Mouse (Mus musculus) olfactory bulb, adult 2 months (tissue): Measurements from ENCODE around the gene Nat10. TPM values are rescaled to one million over a fixed set of nuclear protein-coding genes. Genes with fewer than 3 reads are reported as not detected.

Source experiments
- H3K27ac ChIP-seq: fragments of 200-500 bp; 2 replicates; pipeline ENCODE4 v1.5.1; 2012; ENCODE audit warnings: low read depth, low read length; ENCODE audit not compliant: insufficient read depth
- H3K4me1 ChIP-seq: fragments of 200-500 bp; 2 replicates; pipeline ENCODE4 v1.6.1; 2012; ENCODE audit warnings: low read length; ENCODE audit not compliant: control insufficient read depth, insufficient read depth
- H3K4me3 ChIP-seq: fragments of 200-500 bp; 2 replicates; pipeline ENCODE4 v1.5.1; 2012; ENCODE audit warnings: mild to moderate bottlenecking, low read depth, low read length, moderate library complexity; ENCODE audit not compliant: insufficient read depth
- CTCF ChIP-seq: fragments of 200-500 bp; IDR thresholded peaks from 2 replicates; pipeline ENCODE4 v1.5.1; 2012; ENCODE audit warnings: low read depth, mild to moderate bottlenecking, low read length, moderate library complexity; ENCODE audit not compliant: insufficient read depth
- POLR2A ChIP-seq: fragments of 200-500 bp; IDR thresholded peaks from 2 replicates; pipeline ENCODE4 v1.6.1; 2012; ENCODE audit warnings: mild to moderate bottlenecking, low read depth, low read length, moderate library complexity; ENCODE audit not compliant: insufficient read depth
- WGBS: fragments of 180-500 bp; shearing (Covaris S2); methylation state at CpG from one replicate; pipeline ENCODE4 v1.1.7; 2018; 5-methylcytosine and 5-hydroxymethylcytosine counted together
- polyA plus RNA-seq: library from polyadenylated mRNA; stranded (reverse); fragments of >200 nt; gene quantifications from 2 replicates; pipeline ENCODE4 v1.2.4, GENCODE M21; 2012; ENCODE audit warnings: low replicate concordance; ENCODE audit not compliant: missing spikeins, insufficient read depth, insufficient read length

Gene Nat10
- polyA plus RNA-seq, 1 experiment: not detected

DNA sequence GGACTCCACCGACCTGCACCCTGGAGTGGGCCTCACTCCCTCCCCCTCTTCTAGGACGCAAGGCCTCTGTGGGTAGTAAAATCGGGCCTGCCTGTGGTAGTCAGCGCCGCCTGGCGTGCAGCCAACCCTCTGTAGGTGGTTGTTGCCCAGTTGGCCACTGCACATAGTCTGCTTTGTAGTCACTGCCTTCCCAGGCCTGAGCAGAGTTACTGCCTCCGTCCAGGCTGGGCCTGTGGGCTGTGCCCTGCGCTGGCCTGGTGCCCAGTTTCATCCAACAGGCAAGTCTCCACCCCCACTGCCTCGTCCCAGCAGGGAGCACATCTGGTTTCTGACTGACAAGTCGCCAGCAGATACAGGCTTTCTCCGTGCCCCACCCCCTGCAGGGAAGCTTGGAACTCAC is 54.8 kb downstream of the Nat10 start:
- TF ChIP-seq POLR2A (no peak), CTCF (no peak)
- H3K4me1 ChIP-seq: peaks cover 7% of the 10 kb centered on the region
- WGBS: 38% methylated on average over 11 of the region's 11 CpGs

DNA sequence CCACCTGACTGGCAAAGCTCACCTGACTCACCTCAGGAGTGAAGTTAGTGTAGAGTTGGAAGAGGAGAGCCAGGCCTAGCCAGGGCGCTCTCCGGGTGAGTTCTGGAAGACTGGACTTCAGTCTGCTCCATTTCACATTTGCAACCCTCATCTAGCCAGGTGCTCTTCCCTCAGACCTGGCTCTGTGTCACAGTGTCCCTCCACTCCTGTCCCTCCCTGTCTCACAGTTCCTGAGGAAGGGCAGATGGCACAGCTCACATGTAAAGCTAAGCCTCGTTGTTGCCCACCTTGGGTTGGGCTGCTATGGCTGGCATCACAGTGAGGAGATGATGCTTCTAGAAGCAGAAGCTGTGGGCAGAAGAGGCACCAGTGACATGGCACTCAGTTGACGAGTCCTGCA is 55.2 kb downstream of the Nat10 start:
- H3K4me1 ChIP-seq: peaks cover 7% of the 10 kb centered on the region
- 90% methylated on average over 4 of the region's 4 CpGs for WGBS
- no peak overlapping the region for H3K4me3 ChIP-seq
- TF ChIP-seq POLR2A (no peak), CTCF (no peak)
- H3K27ac ChIP-seq: no peak overlapping the region

More for the DNA sequence above, 54.8 kb downstream of the Nat10 start:
- no peak overlapping the region for H3K4me3 ChIP-seq
- H3K27ac ChIP-seq: no peak overlapping the region

DNA sequence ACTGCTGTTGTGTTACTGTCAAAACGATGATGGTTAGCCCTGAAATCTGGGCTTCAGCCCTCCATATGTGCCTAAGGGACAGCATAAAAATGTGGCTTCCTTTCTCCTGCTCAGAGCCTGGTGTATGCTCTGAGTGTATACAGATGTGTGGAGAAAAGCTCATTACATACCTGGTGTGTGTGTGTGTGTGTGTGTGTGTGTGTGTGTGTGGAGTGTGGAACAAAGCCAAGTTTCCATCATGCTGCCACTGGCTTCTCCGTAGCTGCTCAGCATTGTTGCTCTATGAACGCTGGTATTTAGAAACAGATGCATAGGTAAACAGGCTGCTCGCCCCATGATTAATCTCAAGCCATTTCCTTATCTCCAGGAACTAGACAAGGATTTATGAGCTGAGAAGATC is 57.2 kb downstream of the Nat10 start:
- Histone ChIP-seq H3K4me3 (no peak overlapping the region), H3K4me1 (peaks cover 7% of the 10 kb centered on the region), H3K27ac (no peak overlapping the region)
- TF ChIP-seq POLR2A (no peak), CTCF (no peak)
- WGBS: 77% methylated on average over 4 of the region's 4 CpGs

DNA sequence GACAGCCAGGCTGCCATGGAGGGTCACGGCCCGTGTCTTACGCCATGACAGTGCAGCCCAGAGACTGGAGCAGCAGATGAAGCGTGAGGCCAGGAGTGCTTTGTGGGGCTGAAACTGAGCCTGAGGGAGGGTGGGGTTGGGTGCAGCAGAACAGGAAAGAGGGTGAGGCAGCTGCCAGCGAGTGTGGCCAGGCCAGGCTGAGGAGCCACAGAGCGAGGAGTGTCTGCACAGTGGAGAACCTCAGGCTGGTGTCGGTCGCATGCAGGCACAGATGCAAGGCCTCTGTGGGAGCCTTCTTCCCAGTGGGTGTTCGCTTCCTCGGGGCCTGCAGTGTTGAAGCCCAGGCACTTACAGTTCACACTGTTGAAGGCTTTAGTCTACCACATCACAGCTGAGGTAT is 57.7 kb downstream of the Nat10 start:
- H3K27ac ChIP-seq: no peak overlapping the region
- TF ChIP-seq POLR2A (no peak), CTCF (no peak)
- H3K4me3 ChIP-seq: no peak overlapping the region
- 85% methylated on average over 10 of the region's 10 CpGs for WGBS
- peaks cover 7% of the 10 kb centered on the region for H3K4me1 ChIP-seq

DNA sequence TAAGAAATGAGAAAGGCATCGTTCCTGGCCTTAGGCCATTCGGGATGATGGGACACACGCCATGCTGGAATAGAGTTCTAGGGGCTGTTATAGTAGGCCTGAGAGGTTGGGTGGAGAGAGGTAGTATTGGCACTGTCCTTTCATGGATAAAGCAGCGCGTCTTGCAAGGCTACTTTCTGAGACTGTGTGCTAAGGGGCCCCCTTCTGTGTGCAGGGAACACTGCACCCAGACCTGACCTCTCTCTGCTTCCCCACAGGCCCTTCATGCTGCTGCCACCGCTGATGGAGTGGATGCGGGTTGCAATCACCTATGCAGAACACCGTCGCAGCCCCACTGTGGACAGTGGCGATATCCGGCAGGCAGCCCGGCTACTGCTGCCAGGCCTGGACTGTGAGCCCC is 60.6 kb downstream of the Nat10 start:
- TF ChIP-seq CTCF (no peak), POLR2A (no peak)
- no peaks in the 10 kb centered on the region for H3K4me1 ChIP-seq
- WGBS: 83% methylated on average over 12 of the region's 12 CpGs
- no peak overlapping the region for H3K27ac ChIP-seq
- no peak overlapping the region for H3K4me3 ChIP-seq

DNA sequence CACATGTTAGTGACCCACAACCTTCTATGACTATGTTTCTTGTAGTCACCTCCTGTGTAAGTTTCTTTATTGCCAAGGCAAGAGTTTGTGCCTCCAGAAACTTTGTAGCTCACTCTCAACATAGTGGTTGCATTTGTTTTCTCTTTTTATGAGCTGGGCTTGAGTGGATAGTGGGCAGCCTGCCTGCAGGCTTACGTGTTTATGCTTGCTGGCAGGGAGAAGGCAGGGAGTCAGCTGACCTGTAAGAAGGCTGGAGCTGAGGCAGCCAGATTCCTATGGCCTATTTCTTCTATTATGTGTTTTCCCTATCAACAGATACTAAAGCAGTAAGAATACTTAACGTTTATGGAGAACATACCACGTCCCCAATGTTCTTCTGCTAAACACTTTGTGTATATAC is 64.9 kb downstream of the Nat10 start:
- 62% methylated on average over 3 of the region's 3 CpGs for WGBS
- Histone ChIP-seq H3K4me1 (no peaks in the 10 kb centered on the region), H3K4me3 (no peak overlapping the region), H3K27ac (no peak overlapping the region)
- TF ChIP-seq POLR2A (no peak), CTCF (no peak)

DNA sequence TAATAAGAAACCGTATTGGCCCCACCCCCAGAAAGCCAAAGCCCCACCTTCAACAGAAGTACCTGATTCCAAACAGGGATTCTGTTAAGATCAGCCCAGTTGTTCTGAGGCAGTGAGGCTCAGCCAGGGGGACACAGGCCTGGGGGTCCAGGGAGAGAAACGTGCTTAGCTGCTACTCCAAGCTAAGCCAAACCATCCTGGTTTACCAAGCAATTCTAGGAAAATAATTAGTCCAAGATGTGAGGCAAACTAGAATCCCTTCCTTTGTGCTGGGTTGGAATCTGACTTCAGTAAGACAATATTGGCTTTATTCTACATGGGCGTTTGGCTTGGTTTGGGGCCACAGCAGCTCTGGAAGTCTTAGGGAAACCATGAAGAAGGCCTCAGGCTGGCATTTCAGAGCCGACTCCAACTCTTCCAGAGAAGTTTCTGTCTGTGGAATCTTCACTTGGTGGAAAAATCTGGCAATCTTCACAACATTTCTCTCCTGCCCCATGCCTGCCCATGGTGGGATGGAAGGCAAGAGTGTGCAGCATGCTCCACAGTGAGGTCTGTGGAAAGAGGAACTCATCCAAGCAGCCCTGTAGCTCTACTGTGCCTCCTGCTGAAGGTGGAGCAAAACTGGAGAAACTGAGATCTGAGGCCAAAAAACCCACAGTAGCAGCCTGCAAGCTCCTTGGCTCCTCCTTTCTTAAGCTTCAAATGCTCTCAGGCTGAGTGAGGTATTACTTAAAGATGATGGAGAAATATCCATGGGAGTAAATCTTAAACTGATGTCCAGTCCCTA is 66.1 kb downstream of the Nat10 start:
- H3K4me3 ChIP-seq: no peak overlapping the region
- TF ChIP-seq CTCF (no peak), POLR2A (no peak)
- no peak overlapping the region for H3K27ac ChIP-seq
- 81% methylated on average over 4 of the region's 4 CpGs for WGBS
- H3K4me1 ChIP-seq: peaks cover 7% of the 10 kb centered on the region

DNA sequence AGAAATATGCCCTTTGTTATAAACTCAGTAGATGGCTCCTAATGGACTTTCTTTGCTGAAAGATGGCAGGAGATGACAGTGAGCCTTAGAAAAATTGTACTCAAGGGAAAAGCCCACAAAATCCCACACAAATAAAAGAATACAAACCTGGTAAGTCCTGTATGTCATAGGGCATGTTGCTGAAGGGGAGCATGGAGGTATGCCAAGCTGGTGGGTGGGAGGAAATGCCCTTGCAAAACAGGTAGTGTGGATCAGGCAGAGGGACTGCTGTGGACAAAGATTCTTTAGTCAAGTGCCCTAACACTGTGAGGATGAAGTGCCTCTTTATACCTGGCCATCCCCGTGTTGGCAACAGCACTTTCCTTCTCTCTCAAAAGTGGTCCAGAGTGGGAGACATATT is 68.3 kb downstream of the Nat10 start:
- no peak for TF ChIP-seq POLR2A
- TF ChIP-seq CTCF: no peak
- Histone ChIP-seq H3K4me3 (no peak overlapping the region), H3K27ac (no peak overlapping the region), H3K4me1 (peaks cover 7% of the 10 kb centered on the region)
- 97% methylated on average over 1 of the region's 1 CpGs for WGBS

DNA sequence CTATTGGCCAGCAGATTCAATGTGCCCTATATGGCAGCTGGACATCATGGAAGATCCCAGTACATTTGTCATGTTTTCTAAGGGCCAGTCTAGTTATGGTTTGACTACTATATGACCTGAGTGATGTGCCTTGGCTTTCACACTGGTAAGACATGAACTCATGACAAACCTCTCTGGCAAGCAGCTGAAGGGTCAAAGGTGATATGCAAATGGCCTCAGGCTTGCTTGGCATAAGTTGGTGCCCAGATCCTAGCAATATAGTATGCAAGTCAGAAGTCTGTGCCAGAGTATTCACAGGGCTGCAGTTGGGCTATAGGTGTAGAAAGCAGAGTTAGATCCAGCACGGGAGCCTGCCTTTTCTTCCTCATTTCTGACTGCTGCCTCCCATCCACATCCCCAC is 69.8 kb downstream of the Nat10 start:
- no peak overlapping the region for H3K4me3 ChIP-seq

DNA sequence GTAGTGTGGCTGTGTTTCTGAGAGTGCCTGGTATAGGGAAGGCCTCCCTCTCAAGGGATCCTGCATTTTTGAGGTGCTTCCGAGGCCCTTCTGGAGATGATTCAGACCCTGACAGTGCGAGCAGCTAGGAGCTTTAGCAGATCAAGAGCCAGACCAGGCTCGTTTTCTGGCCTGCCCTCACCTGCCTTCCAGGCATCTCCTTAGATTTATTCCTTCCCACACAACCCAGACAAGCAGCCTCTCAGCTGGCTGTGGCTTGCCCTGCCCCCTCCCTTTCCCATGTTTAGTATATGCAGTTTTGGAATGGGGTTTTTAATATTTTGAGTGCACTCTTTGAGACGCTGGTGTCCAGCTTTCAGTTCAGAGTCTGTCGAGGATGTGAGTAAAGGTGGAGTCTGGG is 70.2 kb downstream of the Nat10 start:
- Histone ChIP-seq H3K27ac (no peak overlapping the region), H3K4me3 (no peak overlapping the region), H3K4me1 (peaks cover 9% of the 10 kb centered on the region)
- 69% methylated on average over 5 of the region's 5 CpGs for WGBS
- no peak for TF ChIP-seq POLR2A
- TF ChIP-seq CTCF: no peak

More for the DNA sequence above, 69.8 kb downstream of the Nat10 start:
- Histone ChIP-seq H3K4me1 (peaks cover 9% of the 10 kb centered on the region), H3K27ac (no peak overlapping the region)
- WGBS: 100% methylated on average over 1 of the region's 1 CpGs
- no peak for TF ChIP-seq POLR2A
- no peak for TF ChIP-seq CTCF

DNA sequence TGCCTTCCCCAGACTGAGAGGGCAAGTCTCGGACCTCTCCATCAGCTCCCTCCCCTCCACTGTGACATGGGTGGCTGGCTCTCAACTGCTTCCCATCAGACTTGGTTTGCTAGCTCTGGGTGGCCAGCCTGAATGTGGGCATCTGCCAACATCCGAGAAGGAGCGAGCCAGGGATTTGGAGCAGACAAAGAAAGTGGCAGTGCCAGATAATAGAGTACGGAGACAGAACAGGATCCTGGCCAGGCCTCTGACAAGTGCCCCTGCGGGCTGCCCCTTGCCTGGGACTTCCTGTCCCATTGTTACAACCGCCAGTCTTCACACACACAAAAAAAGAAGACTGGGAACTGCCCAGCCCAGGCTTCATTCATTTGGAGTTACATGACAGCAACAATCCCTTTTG is 70.6 kb downstream of the Nat10 start:
- no peak overlapping the region for H3K4me3 ChIP-seq
- H3K27ac ChIP-seq: no peak overlapping the region
- H3K4me1 ChIP-seq: peaks cover 9% of the 10 kb centered on the region
- WGBS: 62% methylated on average over 6 of the region's 6 CpGs
- TF ChIP-seq POLR2A (no peak), CTCF (no peak)
